Mouse (Mus musculus): ENCODE data around the gene Zfp850. TPM values are rescaled to one million over a fixed set of nuclear protein-coding genes. Genes with fewer than 3 reads are reported as not detected.

Zfp850 gene
- polyA plus RNA-seq (2012; ENCODE audit: insufficient read depth, low replicate concordance): 0.08 and 0.26 TPM in 2 replicates

DNA sequence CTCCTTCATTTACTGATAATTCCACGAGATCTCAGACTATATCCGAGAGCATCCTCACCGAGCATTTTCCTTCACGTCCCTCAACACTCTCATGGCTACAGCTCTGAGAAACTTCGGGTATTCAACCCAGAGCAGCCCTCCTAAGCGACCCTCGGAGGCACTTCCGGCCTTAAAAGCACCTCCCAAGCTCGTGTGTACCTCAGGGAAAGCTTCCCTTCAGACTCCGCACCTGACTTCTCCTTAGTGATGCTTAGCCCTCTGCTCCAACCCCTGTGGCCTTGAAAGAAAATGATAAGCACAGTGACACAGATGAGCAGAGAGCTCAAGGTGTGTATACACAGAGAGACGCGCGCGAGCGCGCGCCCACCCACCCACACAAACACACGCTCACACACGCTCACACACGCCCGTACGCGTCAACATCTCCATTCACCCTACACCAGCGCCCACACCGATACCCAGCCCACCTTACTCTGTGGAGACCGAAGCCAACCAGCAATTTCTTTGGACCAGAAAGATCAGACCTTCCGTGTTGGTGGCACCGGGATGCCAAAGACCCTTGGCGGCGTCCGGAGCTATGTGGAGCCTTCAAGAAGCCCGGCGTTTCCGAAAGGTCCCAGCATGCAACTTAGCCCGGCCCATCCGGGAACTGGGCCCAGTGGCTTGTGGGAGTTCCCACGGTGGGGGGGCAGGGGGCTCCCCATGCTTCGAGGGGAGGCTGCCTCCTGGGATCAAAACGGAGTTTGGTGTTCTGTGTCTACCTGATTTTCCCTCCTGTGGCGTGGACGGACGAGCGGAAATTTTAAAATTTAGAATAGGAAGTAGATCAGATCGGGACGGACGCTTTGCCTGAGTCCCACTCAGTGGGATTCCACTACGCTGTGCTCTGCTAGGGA lies at the start of gene Zfp850:
TSS of gene Zfp850 (minus strand) at position 567 of the 896 bp plus-strand sequence.
- Histone ChIP-seq H3K4me3 (replicated peaks) (peak within 1 kb of the TSS; percentile 97), H3K9me3 (peaks cover 4% of the 10 kb centered on the region), H3K27me3 (replicated peaks) (peaks cover 2% of the 10 kb centered on the region), H3K4me1 (peaks cover 12% of the 10 kb centered on the region), H3K36me3 (replicated peaks; ENCODE audit: low read length) (peaks cover 27% of the 10 kb centered on the region)
- no peak for TF ChIP-seq GATA1 (IDR thresholded peaks at IDR 0.05; ENCODE audit: borderline replicate concordance, low read length)
- no peak for TF ChIP-seq FLI1 (IDR thresholded peaks at IDR 0.05; ENCODE audit: low read length)

DNA sequence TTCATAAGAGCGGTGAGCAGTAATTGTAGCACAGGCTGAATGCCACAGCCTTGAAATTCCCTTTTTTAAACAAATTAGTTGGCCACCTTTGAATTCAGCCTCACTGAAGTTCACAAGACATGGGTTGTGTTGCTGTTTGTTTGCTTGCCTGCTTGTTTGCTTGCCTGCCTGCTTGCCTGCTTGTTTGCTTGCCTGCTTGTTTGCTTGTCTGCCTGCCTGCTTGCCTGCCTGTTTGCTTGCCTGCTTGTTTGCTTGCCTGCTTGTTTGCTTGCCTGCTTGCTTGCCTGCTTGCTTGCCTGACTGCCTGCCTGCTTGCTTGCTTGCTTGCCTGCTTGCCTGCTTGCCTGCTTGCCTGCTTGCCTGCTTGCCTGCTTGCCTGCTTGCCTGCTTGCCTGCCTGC lies 46.1 kb upstream of the Zfp850 start:
- H3K4me1 ChIP-seq: no peaks in the 10 kb centered on the region

DNA sequence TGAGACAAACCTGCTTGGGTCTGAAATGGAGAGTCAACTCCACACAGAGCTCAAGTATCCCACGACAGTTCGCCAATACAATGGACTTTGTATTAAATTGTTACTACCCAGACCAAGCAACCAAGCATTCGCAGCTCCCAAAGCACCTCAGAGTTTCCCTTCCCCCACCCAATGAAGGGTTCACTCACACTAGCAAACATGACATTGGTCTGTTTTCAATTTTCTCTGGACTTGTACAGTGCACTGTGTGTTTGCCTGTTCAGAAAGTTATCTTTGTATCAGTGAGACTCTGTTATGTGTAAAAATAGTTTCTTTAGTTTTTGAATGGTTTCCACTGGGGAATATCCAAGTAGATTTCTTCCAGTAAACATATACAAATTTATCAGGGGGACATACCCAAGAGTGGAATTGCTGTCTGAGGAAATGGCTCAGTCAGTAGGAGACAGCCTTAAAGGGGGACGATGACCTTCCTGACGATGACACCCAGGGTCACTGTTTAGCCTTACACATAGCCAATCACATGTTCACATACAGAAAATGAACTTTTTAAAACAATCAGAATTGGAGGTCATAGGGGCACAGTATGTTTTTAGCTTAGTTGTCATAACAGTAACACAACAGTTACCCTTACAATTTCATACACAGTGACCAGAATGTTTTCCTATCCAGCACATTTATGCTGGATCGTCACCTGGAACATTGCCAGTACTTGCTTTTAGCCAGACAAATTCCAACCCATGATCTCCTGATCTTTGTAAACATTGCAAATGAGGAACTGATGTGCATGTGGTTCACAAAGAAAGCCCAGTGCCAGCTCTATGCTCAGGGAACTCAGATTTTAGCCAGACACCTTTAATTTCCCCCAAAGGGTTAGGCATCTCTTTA lies 39.4 kb upstream of the Zfp850 start:
- Histone ChIP-seq H3K4me1 (peaks cover 19% of the 10 kb centered on the region), H3K27me3 (replicated peaks) (peaks cover 7% of the 10 kb centered on the region), H3K9me3 (0 out of 2 replicates have a peak, but pooled peaks cover 3% of the 10 kb centered on the region), H3K4me3 (replicated peaks) (no peak overlapping the region), H3K36me3 (replicated peaks; ENCODE audit: low read length) (peaks cover 8% of the 10 kb centered on the region)
- no peak for TF ChIP-seq FLI1 (IDR thresholded peaks at IDR 0.05; ENCODE audit: low read length)
- TF ChIP-seq GATA1 (IDR thresholded peaks at IDR 0.05; ENCODE audit: borderline replicate concordance, low read length): no peak

More for the DNA sequence above, 46.1 kb upstream of the Zfp850 start:
- Histone ChIP-seq H3K4me3 (replicated peaks) (no peak overlapping the region), H3K36me3 (replicated peaks; ENCODE audit: low read length) (no peaks in the 10 kb centered on the region), H3K27me3 (replicated peaks) (peaks cover 15% of the 10 kb centered on the region), H3K9me3 (peaks cover 12% of the 10 kb centered on the region)
- TF ChIP-seq FLI1 (IDR thresholded peaks at IDR 0.05; ENCODE audit: low read length): no peak
- TF ChIP-seq GATA1 (IDR thresholded peaks at IDR 0.05; ENCODE audit: borderline replicate concordance, low read length): no peak

DNA sequence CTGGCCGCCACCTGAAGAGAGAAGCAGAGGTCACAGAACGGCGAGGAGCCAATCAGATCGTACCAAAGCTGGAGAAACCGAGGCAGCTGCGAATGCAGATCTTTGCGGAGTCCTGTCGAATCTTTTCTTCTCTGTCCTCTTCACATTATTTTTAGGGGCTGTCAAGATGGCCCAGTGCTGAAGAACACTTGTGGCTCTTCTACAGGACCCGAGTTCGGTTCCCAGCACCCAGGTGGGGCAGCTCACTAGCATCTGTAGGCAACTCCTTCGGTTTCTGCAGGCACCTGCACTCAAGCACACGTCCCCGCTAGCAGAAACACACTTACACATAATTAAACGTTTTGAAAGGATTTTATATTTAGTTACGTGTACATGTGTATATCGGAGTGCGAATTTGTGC lies 36.7 kb upstream of the Zfp850 start:
- Histone ChIP-seq H3K4me1 (peaks cover 40% of the 10 kb centered on the region), H3K4me3 (replicated peaks) (peak overlapping the region; percentile 62), H3K36me3 (replicated peaks; ENCODE audit: low read length) (peaks cover 36% of the 10 kb centered on the region), H3K9me3 (0 out of 2 replicates have a peak, but pooled peaks cover 3% of the 10 kb centered on the region), H3K27me3 (replicated peaks) (peaks cover 4% of the 10 kb centered on the region)
- TF ChIP-seq GATA1 (IDR thresholded peaks at IDR 0.05; ENCODE audit: borderline replicate concordance, low read length) (no peak), FLI1 (IDR thresholded peaks at IDR 0.05; ENCODE audit: low read length) (no peak)

DNA sequence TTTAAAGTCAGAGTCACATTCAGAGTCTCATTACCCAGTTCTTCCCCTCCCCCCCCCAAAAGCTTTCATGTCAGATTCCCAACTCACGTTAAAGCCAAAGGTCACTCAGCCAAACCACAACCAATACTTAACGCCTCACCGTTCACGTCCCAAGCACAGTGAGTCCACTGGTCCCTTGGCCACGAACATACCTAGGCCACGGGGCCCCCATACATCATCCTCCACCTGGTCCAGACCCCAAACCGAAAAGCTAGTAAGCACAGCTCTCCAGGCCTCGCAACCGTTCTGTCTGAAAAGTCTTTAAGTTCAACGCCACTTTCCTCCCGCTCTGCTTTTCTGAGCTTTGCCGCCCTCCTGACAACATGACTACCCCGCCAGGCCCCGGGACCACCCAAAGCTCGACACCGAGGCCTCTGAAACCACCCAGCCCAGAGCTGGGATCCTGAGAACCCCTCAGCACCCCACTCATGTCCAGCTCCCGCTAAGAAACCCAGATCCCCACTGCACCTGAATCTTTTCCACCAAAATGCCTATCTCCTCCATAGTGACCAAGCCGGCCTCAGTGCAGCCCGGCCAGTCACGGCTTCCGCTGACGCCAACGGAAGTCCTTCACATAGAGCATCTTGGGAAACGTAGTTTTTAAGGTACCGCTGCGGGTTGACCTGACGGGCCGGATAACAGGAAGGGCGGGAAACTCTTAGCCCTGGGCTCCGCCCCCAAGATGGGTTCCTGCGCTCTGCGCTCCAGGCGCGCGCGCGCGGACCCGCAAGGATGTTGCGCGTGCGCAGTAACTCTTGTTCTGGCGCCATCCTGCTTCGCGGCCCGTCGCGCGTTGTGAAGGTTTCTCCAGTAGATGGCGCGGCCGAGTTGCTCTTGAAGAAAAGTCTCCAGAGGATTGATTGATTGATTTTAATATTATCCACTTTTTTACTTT lies 35.8 kb upstream of the Zfp850 start, which contains the start of gene Psmc4:
TSS of gene Psmc4 (minus strand) at position 626 of the 934 bp plus-strand sequence.
- Histone ChIP-seq H3K36me3 (replicated peaks; ENCODE audit: low read length) (peaks cover 44% of the 10 kb centered on the region), H3K4me3 (replicated peaks) (peak within 1 kb of the TSS; percentile 94), H3K9me3 (no peaks in the 10 kb centered on the region), H3K27me3 (replicated peaks) (no peaks in the 10 kb centered on the region), H3K4me1 (peaks cover 40% of the 10 kb centered on the region)
- TF ChIP-seq GATA1 (IDR thresholded peaks at IDR 0.05; ENCODE audit: borderline replicate concordance, low read length) (no peak), FLI1 (IDR thresholded peaks at IDR 0.05; ENCODE audit: low read length) (peak; percentile 90; the same call in 1 of the 2 replicates)

DNA sequence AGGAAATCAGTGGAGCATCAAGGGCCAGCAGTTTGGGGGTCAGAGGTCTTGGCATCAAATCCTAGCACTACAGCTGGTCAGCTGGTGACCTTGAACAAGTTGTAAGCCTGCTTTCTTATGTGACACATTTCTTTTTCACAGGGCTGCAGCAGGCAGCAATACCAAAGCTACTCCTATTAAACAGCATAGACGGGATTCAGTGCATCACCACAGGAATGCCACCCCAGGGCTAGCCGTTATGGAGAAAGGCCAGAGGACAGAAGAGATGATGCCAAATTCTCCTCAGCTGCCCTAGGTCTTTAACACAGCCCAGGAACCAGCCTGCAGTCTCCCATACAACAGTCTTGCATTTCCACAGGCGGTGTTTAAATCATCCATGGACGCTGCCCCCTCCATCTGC lies 30.6 kb upstream of the Zfp850 start:
- peaks cover 96% of the 10 kb centered on the region for H3K36me3 ChIP-seq (replicated peaks; ENCODE audit: low read length)
- H3K9me3 ChIP-seq: no peaks in the 10 kb centered on the region
- H3K27me3 ChIP-seq (replicated peaks): no peaks in the 10 kb centered on the region
- peaks cover 33% of the 10 kb centered on the region for H3K4me1 ChIP-seq
- no peak overlapping the region for H3K4me3 ChIP-seq (replicated peaks)
- TF ChIP-seq GATA1 (IDR thresholded peaks at IDR 0.05; ENCODE audit: borderline replicate concordance, low read length) (no peak), FLI1 (IDR thresholded peaks at IDR 0.05; ENCODE audit: low read length) (no peak)

DNA sequence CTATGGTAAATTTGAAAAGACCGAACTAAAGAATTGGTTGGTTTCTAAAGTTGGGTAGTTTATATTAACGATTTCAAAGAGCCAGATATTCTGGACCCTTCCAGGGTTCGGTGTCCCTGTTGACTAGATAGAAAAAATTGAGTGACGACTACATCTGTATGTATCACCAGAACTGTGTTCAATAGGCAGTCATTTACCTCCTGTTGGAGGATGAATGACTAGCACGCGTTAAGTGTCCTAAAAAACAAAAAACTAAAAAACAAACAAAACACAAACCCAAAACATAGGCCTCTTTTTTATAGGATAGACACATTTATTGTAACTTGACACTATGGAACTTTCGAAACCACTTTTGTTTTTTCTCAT lies 513 bp upstream of the Zfp850 start:
- peaks cover 21% of the 10 kb centered on the region for H3K36me3 ChIP-seq (replicated peaks; ENCODE audit: low read length)
- peak overlapping the region; percentile 97 for H3K4me3 ChIP-seq (replicated peaks)
- peaks cover 12% of the 10 kb centered on the region for H3K4me1 ChIP-seq
- H3K27me3 ChIP-seq (replicated peaks): peaks cover 2% of the 10 kb centered on the region
- TF ChIP-seq GATA1 (IDR thresholded peaks at IDR 0.05; ENCODE audit: borderline replicate concordance, low read length) (no peak), FLI1 (IDR thresholded peaks at IDR 0.05; ENCODE audit: low read length) (no peak)
- peaks cover 6% of the 10 kb centered on the region for H3K9me3 ChIP-seq

DNA sequence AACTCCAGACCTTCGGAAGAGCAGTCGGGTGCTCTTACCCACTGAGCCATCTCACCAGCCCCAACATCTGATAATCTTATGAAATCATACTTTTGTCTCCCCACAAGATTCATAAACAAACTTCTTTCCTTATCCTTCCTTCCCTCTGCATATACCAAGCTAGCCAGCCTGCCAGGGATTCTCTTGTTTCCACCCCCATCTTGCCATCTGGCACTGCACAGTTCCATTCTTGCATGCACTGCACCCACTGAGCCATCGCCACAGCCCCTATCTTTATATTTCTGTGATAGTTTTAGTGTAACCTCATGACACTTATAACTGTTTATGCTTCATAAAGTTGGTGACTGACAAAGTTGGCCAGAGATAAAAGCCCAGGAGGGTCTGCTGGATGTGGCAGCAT lies 3.6 kb downstream of the Zfp850 start:
- TF ChIP-seq GATA1 (IDR thresholded peaks at IDR 0.05; ENCODE audit: borderline replicate concordance, low read length): no peak
- TF ChIP-seq FLI1 (IDR thresholded peaks at IDR 0.05; ENCODE audit: low read length): no peak
- Histone ChIP-seq H3K4me3 (replicated peaks) (no peak overlapping the region), H3K4me1 (peaks cover 12% of the 10 kb centered on the region), H3K36me3 (replicated peaks; ENCODE audit: low read length) (peaks cover 56% of the 10 kb centered on the region), H3K27me3 (replicated peaks) (no peaks in the 10 kb centered on the region), H3K9me3 (no peaks in the 10 kb centered on the region)

DNA sequence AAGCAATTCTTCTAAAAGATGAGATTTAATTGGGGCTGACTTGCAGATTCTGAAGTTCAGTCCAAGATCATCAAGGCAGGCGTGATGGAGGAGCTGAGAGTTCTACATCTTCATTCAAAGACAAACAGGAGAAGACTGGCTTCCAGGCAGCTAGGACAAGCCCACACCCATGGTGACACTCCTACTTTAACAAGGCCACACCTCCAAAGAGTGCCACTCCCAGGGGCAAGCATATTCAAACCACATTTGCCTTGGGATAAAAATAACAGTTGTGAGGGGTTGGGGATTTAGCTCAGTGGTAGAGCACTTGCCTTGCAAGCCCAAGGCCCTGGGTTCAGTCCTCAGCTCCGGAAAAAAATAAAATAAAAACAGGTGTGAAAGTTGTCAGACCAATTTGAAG lies 31.7 kb downstream of the Zfp850 start:
- peaks cover 15% of the 10 kb centered on the region for H3K36me3 ChIP-seq (replicated peaks; ENCODE audit: low read length)
- no peak for TF ChIP-seq FLI1 (IDR thresholded peaks at IDR 0.05; ENCODE audit: low read length)
- TF ChIP-seq GATA1 (IDR thresholded peaks at IDR 0.05; ENCODE audit: borderline replicate concordance, low read length): no peak
- H3K4me3 ChIP-seq (replicated peaks): no peak overlapping the region
- H3K9me3 ChIP-seq: peaks cover 60% of the 10 kb centered on the region
- H3K4me1 ChIP-seq: peaks cover 22% of the 10 kb centered on the region
- H3K27me3 ChIP-seq (replicated peaks): no peaks in the 10 kb centered on the region

Data from megakaryocyte, embryonic 14.5 days (primary cell).